Mouse (Mus musculus): ENCODE measurements at regions not wholly inside any gene's neighbourhood (a gene's known extent, or its start where the extent isn't known, plus 50 kb on each side); places are given as distances from the start of the nearest gene placed in this dataset.

- no peak for DNase-seq (ENCODE audit: low spot score in 2 of 2)
Measured at GRCm38 (mm10) chr13:59916166-59917044, 93.5 kb upstream of the Tut7 start.

DNA sequence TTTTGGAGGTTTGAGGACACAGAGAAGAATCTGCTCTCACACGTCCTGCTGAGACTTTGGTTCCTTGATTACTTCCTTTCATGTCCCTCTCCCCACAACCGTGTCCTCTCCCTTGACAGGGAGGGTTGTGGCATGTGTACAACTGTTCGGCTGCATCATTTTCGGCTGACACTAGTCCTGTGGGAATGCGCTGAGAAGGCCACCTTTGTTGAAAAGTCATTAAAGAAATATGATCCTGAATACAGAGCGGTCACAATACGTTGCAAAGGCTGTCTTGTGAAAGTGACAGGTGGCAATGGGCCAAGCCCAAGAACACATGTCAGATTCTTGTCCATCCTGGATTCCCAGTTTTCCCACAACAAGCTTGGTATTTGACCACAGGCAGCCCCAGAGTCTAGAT lies 92.8 kb upstream of the Tut7 start:
- DNase-seq (ENCODE audit: low spot score in 2 of 2) = no peak

GRCm38 (mm10) chr13:59910179-59911071 lies 87.5 kb upstream of the Tut7 start:
- no peak for DNase-seq (ENCODE audit: low spot score in 2 of 2)

DNA sequence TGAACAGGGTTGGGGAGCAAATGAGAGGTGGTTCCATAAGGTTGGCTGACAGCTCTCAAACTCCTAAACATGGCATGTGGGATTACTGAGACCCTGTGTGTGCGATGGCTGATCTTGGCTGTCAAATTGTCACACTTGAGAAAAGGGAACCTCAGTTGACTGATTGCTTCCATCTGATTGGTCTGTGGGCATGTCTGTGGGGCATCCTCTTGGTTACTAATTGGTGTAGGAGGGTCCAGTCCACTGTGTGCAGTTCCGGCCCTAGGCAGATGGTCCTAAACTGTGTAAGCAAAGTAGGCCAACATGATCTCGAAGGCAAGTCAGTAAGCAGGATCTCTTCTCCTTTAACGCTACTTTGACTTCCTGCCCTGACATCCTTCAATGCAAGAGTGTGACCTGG lies 86.5 kb upstream of the Tut7 start:
- no peak for DNase-seq (ENCODE audit: low spot score in 2 of 2)

GRCm38 (mm10) chr13:59908786-59909185 lies 85.8 kb upstream of the Tut7 start:
- no peak for DNase-seq (ENCODE audit: low spot score in 2 of 2)

GRCm38 (mm10) chr13:59905488-59905887 lies 82.5 kb upstream of the Tut7 start:
- no peak for DNase-seq (ENCODE audit: low spot score in 2 of 2)

DNA sequence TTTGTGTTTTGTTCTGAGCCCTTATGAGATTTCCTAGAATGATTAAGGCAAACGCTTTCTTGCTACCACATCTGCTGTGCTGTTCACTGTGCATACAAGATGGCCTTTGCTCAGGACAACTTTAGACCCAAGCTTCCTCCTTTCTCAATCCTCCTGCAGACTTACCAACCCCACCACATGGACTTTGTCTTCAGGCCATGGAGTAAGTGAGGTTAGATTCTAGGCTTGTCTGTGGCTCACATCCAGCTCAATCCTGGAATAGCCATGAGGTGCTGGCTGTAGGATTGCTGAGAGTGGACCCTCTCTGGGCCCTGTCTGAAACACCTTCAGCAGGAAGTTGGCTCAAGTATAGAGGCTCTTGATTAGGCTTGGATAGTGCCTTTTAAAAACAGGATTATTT lies 81.5 kb upstream of the Tut7 start:
- no peak for DNase-seq (ENCODE audit: low spot score in 2 of 2)

- DNase-seq (ENCODE audit: low spot score in 2 of 2) = no peak
Measured at GRCm38 (mm10) chr13:59899521-59899920, 76.6 kb upstream of the Tut7 start.

- DNase-seq (ENCODE audit: low spot score in 2 of 2) = no peak
Measured at GRCm38 (mm10) chr13:59895754-59896153, 72.8 kb upstream of the Tut7 start.

DNA sequence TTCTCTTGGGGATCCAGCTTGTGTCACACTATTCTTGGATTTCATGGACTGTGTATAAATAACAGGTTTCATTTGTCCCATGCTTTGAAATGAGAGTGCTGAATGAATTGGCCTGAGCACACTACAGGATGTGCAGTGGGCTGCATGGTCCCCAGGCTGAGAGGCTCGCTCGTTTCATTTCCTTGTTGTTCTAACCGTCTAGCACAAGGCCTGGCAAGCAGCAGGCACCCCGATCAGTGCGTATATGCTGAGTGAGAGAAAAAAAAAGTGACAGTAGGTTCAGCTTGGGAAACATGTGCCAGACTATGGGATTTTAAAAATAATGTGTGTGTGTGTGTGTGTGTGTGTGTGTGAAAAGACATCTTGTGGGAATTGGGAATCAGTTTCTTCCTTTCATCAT lies 71.1 kb upstream of the Tut7 start:
- DNase-seq (ENCODE audit: low spot score in 2 of 2) = no peak

DNA sequence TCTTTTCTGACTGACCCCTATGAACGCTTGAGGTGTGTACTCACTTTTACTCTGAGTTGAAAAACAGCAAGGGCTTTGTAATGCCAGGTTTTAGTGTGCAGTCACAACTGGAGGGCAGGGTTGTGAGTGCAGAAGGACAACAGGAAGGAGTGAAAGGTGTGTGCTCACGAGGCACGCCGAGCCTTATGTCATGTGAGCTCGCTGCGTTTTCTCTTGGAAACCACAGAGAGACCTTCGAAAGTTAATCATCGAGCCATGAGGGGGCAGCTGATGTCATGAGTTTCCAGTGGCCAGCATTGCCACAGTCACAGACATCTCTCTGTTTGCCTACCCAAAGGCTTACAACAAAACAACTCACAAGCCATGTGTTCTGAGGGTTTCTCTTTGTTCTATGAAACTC lies 70.0 kb upstream of the Tut7 start:
- DNase-seq (ENCODE audit: low spot score in 2 of 2) = no peak

- no peak for DNase-seq (ENCODE audit: low spot score in 2 of 2)
Measured at GRCm38 (mm10) chr13:59892340-59892739, 69.4 kb upstream of the Tut7 start.

GRCm38 (mm10) chr13:59891737-59892136 lies 68.8 kb upstream of the Tut7 start:
- DNase-seq (ENCODE audit: low spot score in 2 of 2) = no peak

GRCm38 (mm10) chr13:59889468-59890117 lies 66.6 kb upstream of the Tut7 start:
- DNase-seq (ENCODE audit: low spot score in 2 of 2) = peak; percentile 23 to 26

DNA sequence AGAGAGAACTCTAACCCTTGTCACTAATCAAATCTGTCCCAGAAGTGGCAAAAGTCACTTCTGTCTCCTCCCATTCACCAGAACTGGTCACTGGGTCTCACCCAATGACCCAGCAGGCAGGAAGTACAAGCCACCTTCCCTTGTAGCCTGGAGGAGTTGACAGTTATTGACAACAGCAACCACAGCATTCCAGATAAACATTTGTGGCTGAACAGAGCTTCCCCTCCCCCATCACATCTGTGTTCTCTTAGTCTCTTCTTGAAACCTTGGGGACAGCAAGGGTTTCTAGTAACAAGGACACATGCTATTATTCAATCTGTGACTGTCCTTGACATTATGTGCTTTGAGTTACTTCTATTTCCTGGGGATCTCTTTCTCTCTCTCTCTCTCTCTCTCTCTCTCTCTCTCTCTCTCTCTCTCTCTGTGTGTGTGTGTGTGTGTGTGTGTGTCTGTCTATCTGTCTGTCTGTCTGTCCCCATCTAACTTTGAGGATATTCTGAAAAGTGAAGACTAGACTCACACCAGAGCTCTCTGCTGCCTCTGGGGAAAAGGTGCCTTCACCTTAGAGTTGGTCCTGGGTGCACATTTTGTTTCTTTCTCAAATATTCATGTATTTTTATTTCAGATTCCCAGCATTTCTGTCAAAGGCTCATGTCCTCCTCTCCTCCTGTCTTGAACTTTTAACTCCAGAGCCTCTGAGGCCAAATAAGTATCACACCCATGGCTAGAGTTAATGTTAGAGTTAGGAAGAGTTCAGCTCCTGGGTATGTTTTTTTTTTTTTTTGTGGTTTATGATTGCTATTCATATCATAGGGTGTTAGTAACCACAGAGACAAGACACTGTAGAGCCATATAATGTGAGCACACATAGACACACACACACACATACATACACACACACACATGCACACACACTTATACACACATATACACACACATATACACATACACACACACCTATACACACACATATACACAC lies 65.4 kb upstream of the Tut7 start:
- no peak for DNase-seq (ENCODE audit: low spot score in 2 of 2)

DNA sequence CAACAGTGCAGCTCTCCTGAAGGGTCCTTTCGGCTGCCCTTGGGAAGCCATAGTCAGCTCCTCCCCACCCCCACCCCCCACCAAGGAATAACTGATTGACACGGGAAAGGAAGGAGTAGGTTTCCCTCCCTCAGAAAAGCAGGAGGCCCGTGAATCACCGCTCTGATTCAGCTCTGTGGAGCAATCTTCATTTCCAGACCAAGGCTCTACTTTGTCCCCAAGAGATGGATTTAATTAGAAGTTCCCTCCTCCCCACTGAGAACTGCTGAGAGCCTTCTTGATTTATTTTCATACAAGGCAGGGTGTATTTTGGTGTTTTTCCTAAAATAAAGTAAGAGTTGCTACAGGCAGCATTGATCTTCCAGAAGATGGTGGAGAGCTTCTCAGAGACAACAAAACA lies 64.4 kb upstream of the Tut7 start:
- no peak for DNase-seq (ENCODE audit: low spot score in 2 of 2)

GRCm38 (mm10) chr13:59886572-59886971 lies 63.6 kb upstream of the Tut7 start:
- DNase-seq (ENCODE audit: low spot score in 2 of 2) = no peak

DNA sequence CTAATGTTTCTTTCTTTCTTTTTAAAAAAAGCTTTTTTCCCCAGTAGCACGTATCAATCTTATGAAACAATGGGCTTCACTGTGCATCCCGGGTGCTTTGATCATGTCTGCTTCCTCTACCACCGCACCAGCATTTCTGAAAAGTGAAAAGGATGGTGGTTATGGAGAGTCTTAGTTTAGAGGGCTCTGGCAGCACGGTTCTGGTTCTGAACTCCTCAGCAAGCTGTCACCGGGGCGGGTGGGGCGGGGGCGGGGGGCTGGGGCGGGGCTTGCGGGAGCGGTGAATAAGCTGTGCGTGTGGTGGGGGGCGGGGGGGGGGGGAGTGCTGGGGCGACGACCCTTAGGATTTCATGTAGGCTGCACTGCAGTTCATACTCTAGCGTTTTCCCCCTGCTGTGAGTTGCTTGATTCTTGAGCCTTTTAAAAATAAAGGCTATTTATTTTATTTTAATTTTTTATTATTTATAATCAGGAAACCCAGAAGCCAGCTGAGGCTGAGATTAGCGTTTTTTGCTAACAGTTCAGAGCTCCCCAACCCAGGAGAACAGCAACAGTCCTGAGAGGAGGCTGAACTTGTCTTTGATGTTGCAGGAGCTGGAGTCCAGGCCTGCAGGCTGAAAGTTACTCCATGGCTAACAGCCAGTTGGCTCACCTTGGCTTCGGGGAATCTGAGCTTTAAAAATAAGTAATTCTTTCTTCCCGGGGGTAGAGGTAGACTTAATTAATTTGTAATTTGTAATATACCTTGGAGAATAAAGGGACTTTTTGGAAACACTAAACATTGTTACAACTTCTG lies 59.2 kb upstream of the Tut7 start:
- DNase-seq (ENCODE audit: low spot score in 2 of 2) = no peak

GRCm38 (mm10) chr13:59880055-59880454 lies 57.1 kb upstream of the Tut7 start:
- no peak for DNase-seq (ENCODE audit: low spot score in 2 of 2)

- DNase-seq (ENCODE audit: low spot score in 2 of 2) = no peak
Measured at GRCm38 (mm10) chr13:59875637-59876036, 52.7 kb upstream of the Tut7 start.

Data from frontal cortex, postnatal 25 days (tissue).